14 mouse cellular contexts compared by ENCODE assay signal in the genomic region with DNA sequence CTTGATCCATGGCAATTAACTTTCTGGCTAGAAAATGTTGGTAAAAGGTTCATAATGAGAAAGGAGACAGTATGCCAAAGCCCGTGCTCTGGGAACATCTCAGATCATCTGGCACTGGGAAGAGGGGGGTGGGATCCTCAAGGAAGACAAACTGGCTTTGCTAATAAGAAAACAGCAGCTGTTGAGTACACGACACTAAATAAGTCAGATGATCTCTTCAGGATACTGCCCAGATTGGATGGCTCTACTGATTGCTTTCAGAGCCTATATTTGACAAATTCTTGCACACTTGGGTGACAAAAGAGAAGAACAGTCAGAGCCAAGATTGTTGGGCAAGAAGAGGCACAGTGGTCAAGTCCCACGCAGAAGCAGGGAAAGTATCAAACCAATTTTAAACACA.
"Had no signal": no experiment of that assay in that cellular context is flagged by ENCODE, and none has a peak within 500 bp of the region (broad histone marks: within the 10 kb centered on the region; RNA-seq: fewer than 3 reads in every experiment).

No protein-coding gene starts in this region.

- H3K4me3 ChIP-seq: limb, embryonic 12.5 days; liver, embryonic 13.5 days; midbrain, embryonic 10.5 days; myocyte; neural tube, embryonic 15.5 days had no signal

- H3K27me3 ChIP-seq: limb, embryonic 12.5 days; liver, embryonic 13.5 days; neural tube, embryonic 15.5 days had no signal

- DNase-seq: kidney, adult 18-20 months; layer of hippocampus, adult 9-11 months; liver; liver, embryonic 13.5 days; liver, postnatal 0 days; midbrain, embryonic 14.5 days; right cerebral cortex, adult 18-20 months; right cerebral cortex, postnatal 25 days had no signal

- H3K27ac ChIP-seq: kidney, postnatal 0 days; limb, embryonic 12.5 days; liver, embryonic 13.5 days; midbrain, embryonic 10.5 days; neural tube, embryonic 15.5 days; stomach, postnatal 0 days had no signal

- H3K4me1 ChIP-seq: liver, embryonic 13.5 days; midbrain, embryonic 10.5 days; neural tube, embryonic 15.5 days had no signal

- H3K9me3 ChIP-seq: limb, embryonic 12.5 days; liver, embryonic 13.5 days; midbrain, embryonic 10.5 days; neural tube, embryonic 15.5 days had no signal

- H3K36me3 ChIP-seq: limb, embryonic 12.5 days; liver, embryonic 13.5 days; midbrain, embryonic 10.5 days; neural tube, embryonic 15.5 days had no signal
